Mouse (Mus musculus) MEL (cell line): ENCODE data around the gene Sorl1. TPM values are rescaled to one million over a fixed set of nuclear protein-coding genes. Genes with fewer than 3 reads are reported as not detected.

Source experiments
- DNase-seq: peaks from one replicate; pipeline ENCODE4 v3.0.0; 2011; ENCODE audit warnings: low read depth, low spot score
- H3K27ac ChIP-seq: 2 replicates; pipeline ENCODE4 v1.5.1; 2012; ENCODE audit warnings: low read depth, mild to moderate bottlenecking, control low read depth, low read length, moderate library complexity; ENCODE audit not compliant: control insufficient read depth
- H3K27me3 ChIP-seq, 2 experiments: fragments of 150-350 bp in 1 of 2; sonication (generic) in 1 of 2; 2 replicates each; pipeline ENCODE4 v1.6.1; 2012; ENCODE audit warnings: low read length in 2 of 2, mild to moderate bottlenecking in 2 of 2, improper control_type of control experiment in 1 of 2, moderate library complexity in 1 of 2; ENCODE audit not compliant: insufficient read depth in 2 of 2, control insufficient read depth in 1 of 2
- H3K36me3 ChIP-seq, 2 experiments: 2 replicates each; pipeline ENCODE4 v1.6.1; 2012 to 2014; ENCODE audit warnings: low read length in 2 of 2, improper control_type of control experiment in 1 of 2, inconsistent platforms in 1 of 2, mild to moderate bottlenecking in 1 of 2; ENCODE audit not compliant: insufficient read depth in 2 of 2, control insufficient read depth in 1 of 2
- H3K4me1 ChIP-seq, 2 experiments: fragments of 150-350 bp in 1 of 2; sonication (generic) in 1 of 2; 2 replicates each; pipeline ENCODE4 v1.6.1; 2012; ENCODE audit warnings: low read length in 2 of 2, improper control_type of control experiment in 1 of 2, mild to moderate bottlenecking in 1 of 2; ENCODE audit not compliant: insufficient read depth in 2 of 2, control insufficient read depth in 1 of 2
- H3K4me3 ChIP-seq, 2 experiments: fragments of 150-350 bp in 1 of 2; sonication (generic) in 1 of 2; 2 replicates each; pipeline ENCODE4 v1.5.1; 2012; ENCODE audit warnings: low read depth in 2 of 2, low read length in 2 of 2, mild to moderate bottlenecking in 2 of 2, moderate library complexity in 2 of 2, control low read depth in 1 of 2, improper control_type of control experiment in 1 of 2; ENCODE audit not compliant: control insufficient read depth in 1 of 2, insufficient read depth in 1 of 2
- H3K79me2 ChIP-seq: 2 replicates; pipeline ENCODE4 v1.6.1; 2012; ENCODE audit warnings: mild to moderate bottlenecking, low read length, moderate library complexity; ENCODE audit not compliant: control insufficient read depth, poor library complexity, insufficient read depth
- H3K9ac ChIP-seq: 2 replicates; pipeline ENCODE4 v1.6.1; 2012; ENCODE audit warnings: low read depth, mild to moderate bottlenecking, control low read depth, low read length, moderate library complexity; ENCODE audit not compliant: control insufficient read depth, poor library complexity, severe bottlenecking
- H3K9me3 ChIP-seq: fragments of 150-350 bp; sonication (generic); replicated peaks from 2 replicates; pipeline ENCODE4 v1.6.1; 2012; ENCODE audit warnings: mild to moderate bottlenecking, low read length, improper control_type of control experiment, moderate library complexity; ENCODE audit not compliant: insufficient read depth
- CHD1 ChIP-seq: IDR thresholded peaks from 2 replicates; pipeline ENCODE4 v1.6.1; 2012; ENCODE audit warnings: low read depth, mild to moderate bottlenecking, inconsistent platforms, low read length, improper control_type of control experiment
- CHD2 ChIP-seq: IDR thresholded peaks from 2 replicates; pipeline ENCODE4 v1.6.1; 2011; ENCODE audit warnings: low read length, improper control_type of control experiment
- E2F4 ChIP-seq: IDR thresholded peaks from 2 replicates; pipeline ENCODE4 v1.6.1; 2011; ENCODE audit warnings: low read depth, low read length, improper control_type of control experiment, borderline replicate concordance
- ETS1 ChIP-seq: IDR thresholded peaks from 2 replicates; pipeline ENCODE4 v1.6.1; 2012; ENCODE audit warnings: low read depth, mild to moderate bottlenecking, inconsistent platforms, low read length, improper control_type of control experiment, moderate library complexity
- GABPA ChIP-seq: IDR thresholded peaks from 2 replicates; pipeline ENCODE4 v1.6.1; 2012; ENCODE audit warnings: low read depth, mild to moderate bottlenecking, inconsistent platforms, low read length, improper control_type of control experiment, moderate library complexity
- MXI1 ChIP-seq: IDR thresholded peaks from 2 replicates; pipeline ENCODE4 v1.6.1; 2011; ENCODE audit warnings: mild to moderate bottlenecking, low read depth, low read length, improper control_type of control experiment
- NELFE ChIP-seq: IDR thresholded peaks from 2 replicates; pipeline ENCODE4 v1.6.1; 2011; ENCODE audit warnings: low read depth, low read length, improper control_type of control experiment
- TAL1 ChIP-seq: IDR thresholded peaks from 2 replicates; pipeline ENCODE4 v1.6.1; 2012; ENCODE audit warnings: mild to moderate bottlenecking, inconsistent platforms, low read length, moderate library complexity, mixed read lengths
- TCF12 ChIP-seq: IDR thresholded peaks from 2 replicates; pipeline ENCODE4 v1.6.1; 2014; ENCODE audit warnings: low read depth, mild to moderate bottlenecking, inconsistent platforms, low read length, improper control_type of control experiment, moderate library complexity
- UBTF ChIP-seq: IDR thresholded peaks from 2 replicates; pipeline ENCODE4 v1.6.1; 2012; ENCODE audit warnings: low read depth, mild to moderate bottlenecking, inconsistent platforms, low read length, improper control_type of control experiment, moderate library complexity, borderline replicate concordance; ENCODE audit not compliant: insufficient read depth
- ZC3H11A ChIP-seq: IDR thresholded peaks from 2 replicates; pipeline ENCODE4 v1.6.1; 2012; ENCODE audit warnings: low read depth, mild to moderate bottlenecking, inconsistent platforms, low read length, improper control_type of control experiment
- ZKSCAN1 ChIP-seq: IDR thresholded peaks from 2 replicates; pipeline ENCODE4 v1.6.1; 2012; ENCODE audit warnings: low read depth, mild to moderate bottlenecking, inconsistent platforms, low read length, improper control_type of control experiment, moderate library complexity
- ZNF384 ChIP-seq: IDR thresholded peaks from 2 replicates; pipeline ENCODE4 v1.6.1; 2012; ENCODE audit warnings: low read depth, mild to moderate bottlenecking, inconsistent platforms, low read length, improper control_type of control experiment
- polyA plus RNA-seq, 2 experiments: library from polyadenylated mRNA; stranded (reverse) in 1 of 2; unstranded in 1 of 2; fragments of >175 nt in 1 of 2; fragments of >200 nt in 1 of 2; gene quantifications; 2 replicates each; pipeline versions ENCODE4 v1.2.1 to v1.2.4; 2012; ENCODE audit warnings: low replicate concordance in 2 of 2, low read depth in 1 of 2; ENCODE audit not compliant: insufficient read length in 2 of 2, insufficient read depth in 1 of 2, missing spikeins in 1 of 2
- total RNA-seq: library from RNA; depleted of rRNA; stranded (reverse); fragments of 300-350 nt; gene quantifications from 2 replicates; pipeline ENCODE4 v1.2.3, GENCODE M21; 2012

Sorl1 gene
- total and polyA plus RNA-seq, 3 experiments = not detected

GRCm38 (mm10) chr9:42044651-42045050 lies 79.4 kb downstream of the Sorl1 start:
- Histone ChIP-seq H3K36me3 (no peaks in the 10 kb centered on the region), H3K4me3 (no peak overlapping the region), H3K4me1 (no peaks in the 10 kb centered on the region), H3K27me3 (no peaks in the 10 kb centered on the region), H3K9ac (no peak overlapping the region), H3K27ac (no peak overlapping the region), H3K9me3 (no peaks in the 10 kb centered on the region), H3K79me2 (no peaks in the 10 kb centered on the region)
- TF ChIP-seq ZKSCAN1 (no peak), E2F4 (no peak), ETS1 (no peak), ZC3H11A (no peak), MXI1 (no peak), ZNF384 (no peak), NELFE (no peak), TCF12 (no peak)
- no peak for DNase-seq

GRCm38 (mm10) chr9:42043934-42044333 lies 80.2 kb downstream of the Sorl1 start:
- Histone ChIP-seq H3K27ac (no peak overlapping the region), H3K27me3 (no peaks in the 10 kb centered on the region), H3K36me3 (no peaks in the 10 kb centered on the region)

GRCm38 (mm10) chr9:42039000-42039992 lies 84.8 kb downstream of the Sorl1 start:
- no peak overlapping the region for H3K27ac ChIP-seq
- H3K4me1 ChIP-seq = no peaks in the 10 kb centered on the region
- no peak overlapping the region for H3K4me3 ChIP-seq
- H3K79me2 ChIP-seq = no peaks in the 10 kb centered on the region
- H3K36me3 ChIP-seq = no peaks in the 10 kb centered on the region
- no peak for TF ChIP-seq TAL1
- TF ChIP-seq CHD1 = no peak
- TF ChIP-seq UBTF = no peak
- no peak for DNase-seq
- H3K9me3 ChIP-seq = no peaks in the 10 kb centered on the region
- no peaks in the 10 kb centered on the region for H3K27me3 ChIP-seq
- no peak overlapping the region for H3K9ac ChIP-seq

More at GRCm38 (mm10) chr9:42043934-42044333, 80.2 kb downstream of the Sorl1 start:
- Histone ChIP-seq H3K79me2 (no peaks in the 10 kb centered on the region), H3K4me3 (no peak overlapping the region)
- TF ChIP-seq CHD2 (no peak), ZNF384 (no peak), TCF12 (no peak), UBTF (no peak), GABPA (no peak)
- TF ChIP-seq, all 39 proteins: peak for 0
- DNase-seq = no peak
- no peak overlapping the region for H3K9ac ChIP-seq
- no peaks in the 10 kb centered on the region for H3K9me3 ChIP-seq
- H3K4me1 ChIP-seq = no peaks in the 10 kb centered on the region
